Mouse (Mus musculus) right cerebral cortex, postnatal 25 days (tissue): ENCODE measurements around the gene Tbc1d1.
"Not testable (repeated sequence)": the region's sequence is repeated elsewhere in the genome, so short reads cannot be mapped to it uniquely, and the experiment has no call there.

Experiments
- DNase-seq: peaks from one replicate; pipeline ENCODE4 v3.0.0; 2022

Gene Tbc1d1

DNA sequence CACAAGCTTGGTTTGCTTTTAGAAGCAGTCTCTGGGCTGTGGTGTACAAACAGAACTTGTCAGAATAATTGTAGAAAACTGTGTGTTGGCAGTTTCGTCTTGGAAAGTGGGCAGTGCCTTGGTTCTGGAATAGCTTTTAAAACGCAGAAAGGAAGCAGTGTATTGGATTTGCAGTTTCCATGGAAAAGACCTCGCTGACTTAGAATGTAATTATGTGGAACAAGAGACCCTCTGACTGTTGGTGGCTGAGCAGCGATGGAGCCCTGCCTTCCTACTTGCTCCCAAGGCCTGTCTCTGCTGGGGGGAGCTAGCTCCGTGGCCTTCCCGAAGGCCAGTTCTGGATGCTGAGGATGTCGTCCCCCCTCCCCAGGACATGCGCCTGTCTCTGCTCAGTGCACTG lies 168.8 kb downstream of the Tbc1d1 start:
- DNase-seq: no peak

DNA sequence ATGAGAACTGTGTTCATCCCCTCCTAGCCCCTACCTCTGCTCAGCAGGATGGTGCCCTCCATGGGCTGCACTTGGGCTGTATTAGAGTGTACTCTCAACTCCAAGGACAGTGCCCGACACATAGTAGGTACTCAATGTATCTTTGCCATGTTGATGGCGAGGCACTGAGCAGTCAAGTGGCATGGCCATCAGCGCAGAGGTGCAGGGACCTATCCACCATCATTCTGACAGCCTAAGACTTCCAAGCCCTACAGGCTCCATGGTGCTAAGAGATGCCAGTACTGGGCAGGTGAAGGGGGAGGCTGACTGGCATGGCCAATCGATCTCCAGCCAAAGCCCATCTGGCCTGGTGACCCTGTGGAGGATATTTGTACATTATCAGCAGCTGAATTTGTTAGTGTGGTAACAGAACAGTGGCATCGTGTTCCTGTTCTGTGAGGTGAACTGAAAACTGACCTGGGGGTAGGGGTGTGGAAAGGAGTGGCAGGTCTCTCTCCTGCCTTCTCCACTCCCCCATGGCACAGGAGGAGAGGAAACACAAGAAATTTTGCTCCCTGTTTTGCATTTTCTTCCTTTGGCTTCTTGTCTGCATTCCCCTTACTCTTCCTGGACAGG lies 169.7 kb downstream of the Tbc1d1 start:
- DNase-seq: no peak

DNA sequence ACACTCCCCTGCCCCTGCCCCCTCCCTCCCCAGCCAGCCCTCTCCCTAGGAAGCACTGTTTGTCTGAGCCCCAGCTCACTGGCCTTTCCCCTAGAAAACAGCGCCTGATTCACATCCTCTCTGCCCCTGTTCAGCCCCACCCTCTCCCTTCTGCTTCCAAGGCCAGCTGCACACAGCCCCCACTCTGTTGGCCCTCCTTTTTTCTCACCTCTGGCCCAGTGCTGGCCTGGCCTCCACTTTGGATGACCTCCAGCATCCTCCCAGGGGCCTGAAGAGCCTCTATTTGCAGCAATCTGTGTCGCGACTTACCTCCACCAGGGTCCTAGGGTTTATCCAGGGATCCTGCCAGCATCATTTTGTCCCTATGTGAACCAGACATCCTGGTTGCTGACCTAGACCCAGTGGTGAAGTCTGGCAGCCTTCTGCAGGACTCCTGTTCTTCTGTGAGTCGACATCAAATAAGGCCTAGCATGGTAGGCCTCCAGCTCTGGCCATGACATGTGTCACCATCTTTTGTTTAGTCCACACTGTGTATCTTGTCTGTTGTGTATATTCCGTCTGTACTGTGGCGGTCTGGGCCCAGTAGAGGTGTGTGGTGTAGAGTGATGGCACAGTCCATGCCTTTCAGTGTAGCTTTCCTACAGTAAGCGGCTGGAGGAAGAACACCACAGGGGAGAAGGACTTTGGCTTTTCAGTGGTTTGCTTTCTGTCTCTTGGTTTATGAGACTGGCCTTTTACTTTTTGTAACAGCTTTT lies 170.5 kb downstream of the Tbc1d1 start:
- no peak for DNase-seq

DNA sequence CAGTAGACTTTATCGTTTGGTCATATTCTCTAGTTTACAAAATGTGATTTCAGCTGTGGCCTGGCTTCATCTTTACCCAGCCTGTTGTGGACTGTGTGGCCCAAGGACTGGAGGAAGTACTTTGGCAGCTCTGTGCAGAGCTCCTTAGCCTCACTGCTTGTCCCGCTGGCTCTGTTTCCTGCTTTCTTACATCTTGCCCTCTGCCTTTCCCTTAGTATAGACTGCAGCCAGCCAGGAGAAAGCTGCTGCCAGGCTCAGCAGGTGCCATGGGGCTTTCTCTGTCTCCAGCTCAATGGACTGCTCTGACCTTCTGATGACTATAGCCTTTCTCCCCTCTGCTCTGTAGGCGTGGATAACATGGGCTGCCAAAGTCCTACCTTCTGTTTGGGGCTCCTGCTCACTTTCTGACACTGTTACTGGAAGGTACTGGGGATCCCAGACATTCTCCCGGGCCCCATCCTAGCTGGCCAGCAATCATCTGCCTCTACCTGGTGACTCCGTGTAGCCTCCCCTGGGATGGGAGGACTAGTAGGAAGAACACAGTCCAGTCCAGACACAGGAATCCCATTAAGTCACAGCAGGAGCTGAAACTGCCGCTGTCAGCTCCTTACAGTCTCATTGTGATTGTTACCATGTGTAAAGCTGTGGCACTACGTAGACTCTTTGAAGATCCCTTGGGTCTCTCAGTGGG lies 171.3 kb downstream of the Tbc1d1 start:
- no peak for DNase-seq

DNA sequence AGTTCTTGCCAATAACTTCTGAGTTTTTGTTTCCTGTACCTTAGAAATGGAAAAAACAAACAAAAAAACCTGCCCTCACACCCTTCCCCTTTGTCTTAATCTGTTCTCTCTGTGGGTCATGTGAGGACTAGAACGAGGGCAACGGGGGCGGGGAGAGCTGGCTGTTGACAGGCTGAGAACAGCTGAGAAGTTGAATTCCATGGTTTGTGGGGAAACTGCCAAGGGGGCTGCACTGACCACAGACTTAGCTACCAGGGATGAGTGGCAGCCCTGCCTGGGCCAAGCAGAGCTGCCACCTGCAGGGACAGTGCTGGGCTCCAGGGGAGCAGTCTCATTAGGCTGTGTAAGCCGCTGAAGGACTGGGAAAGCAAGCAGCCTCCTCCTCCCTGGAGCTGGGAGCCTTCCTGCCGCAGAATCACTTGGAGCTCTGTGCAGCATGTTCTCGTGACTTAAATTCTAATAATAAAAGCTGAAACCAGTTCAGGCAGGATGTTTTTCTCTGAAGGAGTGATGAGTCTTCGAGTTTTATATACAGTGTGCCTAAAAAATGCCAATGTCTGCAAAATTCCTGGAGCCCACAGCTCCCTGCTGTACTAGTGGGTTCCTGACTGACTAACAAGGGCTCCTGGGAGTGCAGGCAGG lies 180.8 kb downstream of the Tbc1d1 start:
- peak; percentile 77 for DNase-seq

DNA sequence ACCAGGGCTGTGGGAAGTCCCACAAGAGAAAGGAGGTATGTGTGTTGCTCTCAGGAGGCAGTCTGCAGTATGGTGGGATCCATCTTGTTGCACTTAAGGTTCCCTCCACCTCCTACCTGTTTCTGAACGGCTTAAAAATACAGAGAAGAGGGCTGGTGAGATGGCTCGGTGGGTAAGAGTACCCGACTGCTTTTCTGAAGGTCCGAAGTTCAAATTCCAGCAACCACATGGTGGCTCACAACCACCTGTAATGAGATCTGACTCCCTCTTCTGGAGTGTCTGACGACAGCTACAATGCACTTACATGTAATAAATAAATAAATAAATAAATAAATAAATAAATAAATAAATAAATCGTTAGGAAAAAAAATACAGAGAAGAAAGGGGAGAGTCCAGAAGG lies 182.7 kb downstream of the Tbc1d1 start:
- DNase-seq: not testable (repeated sequence)

DNA sequence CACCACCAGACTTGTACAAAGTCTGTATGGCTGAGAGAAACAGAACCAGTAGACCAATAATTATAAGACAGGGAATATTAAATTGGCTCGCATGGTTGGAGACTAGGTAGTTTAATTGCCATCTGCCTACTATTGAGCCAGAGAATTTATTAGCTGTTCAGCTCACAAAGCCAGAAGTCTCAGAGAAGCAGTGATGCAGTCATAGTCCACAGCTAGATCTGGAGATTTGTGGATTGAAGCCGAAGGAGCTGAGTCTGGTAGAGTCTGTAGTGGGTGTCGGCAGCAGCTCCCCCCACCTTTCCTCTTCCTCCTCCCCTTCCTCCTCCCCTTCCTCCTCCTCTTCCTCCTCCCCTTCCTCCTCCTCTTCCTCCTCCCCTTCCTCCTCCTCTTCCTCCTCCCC lies 184.3 kb downstream of the Tbc1d1 start:
- no peak for DNase-seq

DNA sequence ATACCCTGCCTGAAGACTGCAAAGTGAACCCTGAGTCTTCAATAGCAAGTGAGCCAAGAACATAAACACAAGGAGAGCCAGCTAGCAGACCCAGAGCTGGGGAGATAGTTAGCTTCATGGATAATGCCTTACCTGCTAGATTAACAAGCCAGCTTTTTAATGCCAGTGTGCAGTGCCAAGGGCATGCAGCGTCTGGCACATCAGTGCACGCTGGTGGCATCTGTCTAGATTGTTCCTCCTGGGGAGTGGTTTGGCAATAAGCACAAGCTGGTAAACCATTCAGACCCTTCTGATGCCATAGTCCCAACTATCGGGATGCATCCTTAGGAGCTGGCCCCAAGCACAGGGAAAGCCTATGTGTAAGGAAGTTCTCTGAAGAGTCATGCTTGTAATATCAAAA lies 185.6 kb downstream of the Tbc1d1 start:
- no peak for DNase-seq

DNA sequence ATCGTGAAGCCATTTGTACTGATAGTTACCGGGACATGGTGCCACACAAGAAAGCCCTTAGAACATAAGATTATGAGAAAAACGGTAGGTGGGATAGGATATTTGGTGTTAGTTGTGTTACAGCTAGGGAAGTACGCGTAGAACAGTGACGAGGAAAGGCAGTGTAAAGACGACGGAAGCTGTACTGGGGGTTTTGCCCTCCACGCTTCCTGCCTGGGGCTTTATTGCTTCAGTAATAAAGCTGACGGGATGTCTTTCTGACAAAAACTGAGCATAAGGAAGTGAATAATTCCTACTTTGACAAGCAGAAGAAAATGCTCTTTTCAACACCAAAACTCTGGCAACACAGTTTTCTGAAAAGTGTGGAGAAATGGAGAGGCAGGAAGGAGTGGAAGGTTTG lies 186.0 kb downstream of the Tbc1d1 start:
- no peak for DNase-seq

DNA sequence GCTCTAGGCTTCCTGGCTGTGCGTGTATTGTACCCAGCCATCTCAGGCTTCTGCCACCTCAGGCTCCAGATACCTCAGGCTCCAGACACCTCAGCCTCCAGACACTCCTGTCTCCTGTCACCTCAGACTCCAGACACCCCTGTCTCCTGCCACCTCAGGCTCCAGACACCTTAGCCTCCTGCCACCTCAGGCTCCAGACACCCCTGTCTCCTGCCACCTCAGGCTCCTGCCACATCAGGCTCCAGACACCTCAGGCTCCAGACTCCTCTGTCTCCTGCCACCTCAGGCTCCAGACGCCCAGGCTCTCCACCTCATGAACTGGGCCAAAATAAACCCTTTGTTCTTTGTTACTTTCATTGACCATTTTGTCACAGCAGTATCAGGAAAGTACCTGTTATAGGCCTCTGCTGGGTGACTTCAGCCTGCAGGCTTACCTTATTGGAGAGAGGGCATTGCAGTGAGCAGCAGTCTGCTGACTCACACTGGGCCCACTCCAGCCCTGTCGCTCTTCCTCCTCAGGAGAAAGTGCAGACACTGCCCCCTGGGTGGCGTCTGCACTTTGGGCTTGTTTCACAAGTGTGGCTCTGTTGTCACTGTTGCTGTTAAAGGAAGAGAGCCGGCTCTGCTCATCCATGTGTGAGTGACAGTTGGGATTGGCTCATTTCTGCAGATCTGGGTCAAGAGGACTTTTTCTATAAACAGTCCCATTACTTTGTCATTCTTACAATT lies 188.0 kb downstream of the Tbc1d1 start:
- no peak for DNase-seq

DNA sequence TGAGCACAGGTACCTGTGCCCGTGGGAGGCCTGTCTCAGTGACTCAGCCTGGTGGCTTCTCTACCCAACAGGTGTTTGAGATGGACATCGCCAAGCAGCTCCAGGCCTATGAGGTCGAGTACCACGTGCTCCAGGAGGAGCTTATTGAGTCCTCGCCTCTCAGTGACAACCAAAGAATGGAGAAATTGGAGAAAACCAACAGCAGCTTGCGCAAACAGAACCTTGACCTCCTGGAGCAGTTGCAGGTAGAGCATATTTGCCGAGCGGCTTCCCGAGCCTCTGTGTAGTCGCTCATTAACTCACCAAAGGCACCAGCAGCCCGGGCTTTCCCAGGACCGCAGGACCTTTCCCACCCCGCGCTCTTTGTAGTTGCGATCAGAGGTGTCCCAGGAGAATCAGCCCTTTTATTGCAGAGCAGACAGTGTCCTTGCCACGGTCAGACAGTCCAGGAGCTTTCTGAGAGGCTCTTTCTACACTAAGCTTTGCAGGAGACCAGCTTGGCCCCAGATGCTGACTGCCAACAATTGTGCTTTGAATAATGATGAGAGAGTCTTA lies 189.2 kb downstream of the Tbc1d1 start:
- DNase-seq: no peak

DNA sequence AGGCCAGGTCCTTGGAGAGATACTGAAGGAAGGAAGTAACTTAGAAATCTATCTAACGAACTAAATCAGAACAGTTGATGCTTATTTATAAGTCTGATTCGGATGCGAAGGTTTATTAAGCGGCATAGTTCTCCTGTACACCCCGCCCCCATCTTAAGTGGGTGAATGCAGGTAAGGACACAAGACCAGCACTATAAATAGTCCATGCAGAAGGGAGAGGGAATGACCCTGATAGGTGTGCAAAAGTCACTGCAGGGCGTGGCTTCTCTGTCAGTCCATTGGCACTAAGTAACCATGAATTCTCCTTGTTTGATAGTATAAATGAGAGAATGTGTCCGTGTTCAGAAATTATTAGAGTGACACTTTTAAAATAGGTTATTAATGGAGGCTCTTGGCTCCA lies 189.7 kb downstream of the Tbc1d1 start:
- no peak for DNase-seq

DNA sequence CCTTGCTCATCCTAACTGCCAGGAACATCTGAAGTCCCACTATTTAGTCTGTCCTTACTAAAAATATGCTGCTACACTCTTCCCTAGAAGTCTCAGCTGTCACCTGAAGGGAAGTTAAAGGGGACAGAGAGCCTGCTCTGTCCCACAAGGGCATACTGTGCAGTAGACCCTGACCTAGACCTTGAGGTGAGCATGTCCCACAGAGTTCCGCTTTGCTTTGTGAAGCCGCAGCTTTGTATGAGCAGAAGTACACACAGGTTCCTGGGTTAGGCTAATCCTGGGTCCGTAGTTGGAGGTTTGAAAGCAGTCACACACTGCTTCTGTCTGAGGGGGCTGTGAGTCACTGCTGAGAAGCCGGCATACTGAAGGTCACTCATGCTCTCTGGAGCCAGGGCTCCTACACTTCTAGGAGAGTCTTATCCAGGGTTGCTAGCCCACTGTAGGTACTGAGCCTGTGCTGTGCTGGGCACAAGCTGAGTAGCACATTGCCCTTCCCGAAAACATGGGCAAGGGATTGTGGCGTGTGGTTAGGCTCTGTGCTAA lies 190.3 kb downstream of the Tbc1d1 start:
- no peak for DNase-seq

DNA sequence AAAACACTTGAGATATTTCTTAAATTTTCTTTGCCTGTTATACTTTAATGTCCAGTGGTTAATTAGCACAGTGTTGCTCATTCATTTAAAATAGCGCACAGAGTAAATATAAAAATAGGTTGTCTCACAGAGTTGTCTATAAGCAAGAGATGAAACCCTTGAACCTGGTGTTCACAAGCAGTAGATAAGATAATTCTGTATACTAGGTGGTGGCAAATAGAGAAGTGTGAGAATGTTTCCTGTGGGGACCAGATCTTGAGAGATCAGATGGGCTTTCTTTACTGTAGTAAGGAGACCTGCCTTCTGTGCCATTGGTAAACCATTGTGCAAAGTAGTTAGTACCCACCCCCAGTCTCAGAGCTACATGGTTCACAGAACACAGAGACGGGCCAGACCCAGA lies 192.1 kb downstream of the Tbc1d1 start:
- DNase-seq: no peak

DNA sequence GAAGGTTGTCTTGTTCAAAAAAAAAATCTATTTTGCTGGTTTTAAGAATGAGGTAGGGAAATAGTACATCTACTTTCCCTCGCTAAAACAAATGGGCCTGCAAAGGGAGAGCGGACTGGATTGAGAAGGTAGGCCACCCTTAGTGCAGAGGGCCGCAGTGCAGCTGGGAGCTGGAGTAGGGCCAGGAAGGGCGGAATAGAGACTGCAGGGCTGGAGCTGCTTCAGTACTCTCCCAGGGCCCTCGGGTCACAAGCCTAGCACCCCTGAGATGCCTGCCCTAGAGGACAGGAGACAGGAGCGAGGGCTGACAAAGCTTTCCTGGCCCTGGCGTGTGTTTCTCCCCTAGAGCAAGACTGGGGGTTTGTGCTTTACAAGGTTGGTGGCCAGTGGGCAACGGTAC lies 192.7 kb downstream of the Tbc1d1 start:
- DNase-seq: no peak

DNA sequence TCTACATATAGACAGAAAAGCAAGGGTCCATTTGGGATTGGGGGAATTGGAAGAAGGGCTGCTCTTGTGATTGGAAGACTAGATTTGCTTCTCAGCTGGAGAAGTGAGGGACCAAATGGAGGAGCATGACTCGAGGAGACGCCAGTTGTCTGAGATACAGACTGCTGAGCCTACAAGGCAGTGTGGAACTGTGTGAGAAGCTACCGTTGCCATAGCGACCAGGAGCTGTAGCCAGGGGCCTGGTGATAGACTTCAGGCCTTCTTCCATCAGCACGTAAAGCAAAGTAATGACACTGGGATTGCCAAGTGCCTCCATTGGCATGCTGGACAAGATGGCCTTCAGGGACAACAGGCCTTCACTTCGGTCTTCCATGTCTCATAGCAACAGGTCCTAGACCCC lies 195.9 kb downstream of the Tbc1d1 start:
- DNase-seq: no peak

DNA sequence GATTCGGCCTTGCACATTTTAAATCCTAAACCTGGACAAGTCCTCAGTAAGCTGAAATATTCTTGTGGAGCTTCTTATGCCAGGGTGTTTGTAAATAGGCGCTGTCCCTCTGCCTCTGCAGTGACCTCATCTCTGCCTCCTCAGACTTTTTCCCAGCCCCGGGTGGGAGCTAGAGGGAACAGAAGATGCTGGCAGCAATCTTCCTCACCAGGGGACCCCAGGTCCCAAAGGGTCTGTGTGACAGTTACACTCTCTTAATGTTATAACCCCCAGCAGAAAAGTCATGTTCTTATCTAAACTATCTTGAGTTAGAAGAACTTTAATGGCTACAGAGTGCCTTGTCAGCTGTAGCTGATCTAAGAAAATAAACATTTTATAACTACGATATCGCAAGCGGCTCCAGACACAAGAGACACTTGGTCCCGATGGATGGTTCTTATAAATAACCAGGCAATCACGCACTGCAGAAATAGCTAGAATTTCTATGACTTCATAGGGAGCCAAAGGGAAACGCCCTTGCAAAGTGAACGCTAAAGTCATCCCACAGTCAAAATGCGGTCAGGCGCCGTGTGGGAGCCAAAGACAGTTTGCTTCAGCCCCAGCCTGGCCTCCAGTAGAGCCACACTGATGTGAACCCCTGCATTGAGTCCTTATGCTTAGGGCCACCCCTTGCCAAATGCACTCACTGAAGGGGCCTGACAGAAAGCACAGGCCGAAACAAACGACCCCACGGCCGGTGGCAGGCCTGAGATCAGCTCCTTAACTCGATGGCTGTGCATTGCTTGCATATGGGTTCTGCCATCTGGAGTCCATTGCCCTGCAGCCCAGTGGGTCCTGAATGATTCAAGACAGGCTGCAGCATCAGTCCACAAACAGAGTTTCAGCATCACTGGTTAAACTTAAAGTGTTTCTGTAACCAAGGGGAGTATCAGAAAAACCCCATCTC lies 202.8 kb downstream of the Tbc1d1 start:
- no peak for DNase-seq

DNA sequence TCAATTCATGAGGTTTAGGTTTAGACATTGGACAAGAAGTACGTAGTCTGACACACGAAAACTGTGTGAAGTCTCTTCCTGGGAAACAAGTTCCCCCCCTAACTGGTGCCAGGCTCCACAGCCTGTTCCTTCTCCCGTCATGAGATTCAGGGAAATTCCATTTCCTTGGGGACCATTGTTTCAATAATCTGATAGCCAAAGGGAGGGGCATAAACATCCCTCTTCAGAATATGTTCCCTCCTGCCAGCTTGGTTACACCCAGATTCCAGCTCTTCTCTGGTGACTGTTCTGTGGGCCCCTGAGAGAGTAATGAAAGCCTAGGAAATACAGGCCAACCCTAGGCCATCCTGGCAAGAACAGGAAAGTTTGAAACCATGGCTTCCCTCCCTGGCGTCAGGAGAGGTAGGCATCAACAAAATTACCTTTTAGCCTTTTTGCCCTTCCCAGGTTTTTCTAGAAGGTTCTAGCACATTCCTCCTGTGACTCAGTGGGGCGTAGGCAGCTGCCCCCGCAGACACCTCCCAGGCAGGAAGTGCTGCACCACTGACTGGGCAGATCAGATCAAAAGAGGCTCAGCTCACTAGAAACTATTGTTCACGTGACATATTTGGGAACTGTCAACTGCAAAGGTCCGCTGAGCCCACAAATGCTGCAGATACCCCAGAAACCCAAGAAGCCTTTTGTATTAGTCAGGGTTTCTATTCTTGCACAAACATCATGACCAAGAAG lies 204.2 kb downstream of the Tbc1d1 start:
- DNase-seq: no peak

DNA sequence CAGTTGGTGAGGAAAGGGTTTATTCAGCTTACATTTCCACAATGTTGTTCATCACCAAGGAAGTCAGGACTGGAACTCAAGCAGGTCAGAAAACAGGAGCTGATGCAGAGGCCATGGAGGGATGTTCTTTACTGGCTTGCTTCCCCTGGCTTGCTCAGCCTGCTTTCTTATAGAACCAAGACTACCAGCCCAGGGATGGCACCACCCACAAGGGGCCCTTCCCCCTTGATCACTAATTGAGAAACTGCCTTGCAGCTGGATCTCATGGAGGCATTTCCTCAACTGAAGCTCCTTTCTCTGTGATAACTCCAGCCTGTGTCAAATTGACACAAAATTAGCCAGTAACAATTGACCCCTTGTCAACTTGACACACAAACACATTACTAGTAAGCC lies 204.8 kb downstream of the Tbc1d1 start:
- not testable (repeated sequence) for DNase-seq

DNA sequence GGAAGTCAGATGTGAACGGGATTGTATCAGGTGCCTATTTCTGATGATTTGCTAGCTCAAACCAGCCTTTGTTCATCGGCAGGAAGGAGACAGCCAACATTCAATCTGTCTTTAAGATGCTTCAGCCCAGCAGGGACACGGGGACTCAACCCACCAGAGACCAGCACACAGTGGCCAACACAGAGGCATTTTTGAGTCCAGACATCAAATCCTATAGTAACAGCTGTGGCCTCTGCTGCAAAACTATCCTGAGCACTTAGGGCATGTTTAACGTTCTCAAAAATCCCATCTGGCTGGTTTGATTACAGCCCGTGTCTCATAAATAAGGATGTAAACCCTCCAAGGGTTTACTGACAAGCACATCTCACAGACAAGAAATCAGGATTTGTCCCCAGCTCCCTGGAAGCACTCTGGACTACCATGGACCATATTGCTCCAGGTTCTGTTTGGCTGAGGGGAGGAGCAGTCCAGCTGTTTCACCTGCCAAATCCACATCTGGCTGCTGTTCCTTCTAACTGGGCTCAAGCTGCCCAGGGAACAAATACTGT lies 207.8 kb downstream of the Tbc1d1 start:
- DNase-seq: no peak
